Mouse (Mus musculus): ENCODE data around the gene Map7d1.

The Map7d1 gene

GRCm38 (mm10) chr4:126269292-126269691, 13.1 kb upstream of the Map7d1 start:
- no peak for DNase-seq (ENCODE audit: low read depth, low spot score)

- peak; percentile 99 for DNase-seq (ENCODE audit: low read depth, low spot score)
These were observed 6.1 kb upstream of the Map7d1 start, which contains the start of gene Trappc3 for GRCm38 (mm10) chr4:126262119-126262807. TSS of gene Trappc3 (plus strand) at chr4:126262325.

- no peak for DNase-seq (ENCODE audit: low read depth, low spot score)
These were observed 5.5 kb upstream of the Map7d1 start for GRCm38 (mm10) chr4:126261675-126262074.

- DNase-seq (ENCODE audit: low read depth, low spot score): no peak
These were observed 5.1 kb upstream of the Map7d1 start for GRCm38 (mm10) chr4:126261266-126261665.

GRCm38 (mm10) chr4:126260520-126261201, 4.5 kb upstream of the Map7d1 start:
- DNase-seq (ENCODE audit: low read depth, low spot score): peak; percentile 87

GRCm38 (mm10) chr4:126259523-126260160, 3.5 kb upstream of the Map7d1 start:
- DNase-seq (ENCODE audit: low read depth, low spot score): peak; percentile 79

GRCm38 (mm10) chr4:126259063-126259462, 2.9 kb upstream of the Map7d1 start:
- DNase-seq (ENCODE audit: low read depth, low spot score): no peak

GRCm38 (mm10) chr4:126256967-126257881, 1.1 kb upstream of the Map7d1 start:
- no peak for DNase-seq (ENCODE audit: low read depth, low spot score)

GRCm38 (mm10) chr4:126255113-126256001, 786 bp downstream of the Map7d1 start:
- DNase-seq (ENCODE audit: low read depth, low spot score): no peak

GRCm38 (mm10) chr4:126254315-126255112, 1.6 kb downstream of the Map7d1 start:
- DNase-seq (ENCODE audit: low read depth, low spot score): no peak

- DNase-seq (ENCODE audit: low read depth, low spot score): no peak
These were observed 2.4 kb downstream of the Map7d1 start for GRCm38 (mm10) chr4:126253637-126254272.

- DNase-seq (ENCODE audit: low read depth, low spot score): no peak
These were observed 3.5 kb downstream of the Map7d1 start for GRCm38 (mm10) chr4:126252411-126253237.

GRCm38 (mm10) chr4:126251655-126252254, 4.4 kb downstream of the Map7d1 start:
- peak; percentile 60 for DNase-seq (ENCODE audit: low read depth, low spot score)

GRCm38 (mm10) chr4:126250659-126251058, 5.5 kb downstream of the Map7d1 start:
- no peak for DNase-seq (ENCODE audit: low read depth, low spot score)

GRCm38 (mm10) chr4:126248261-126248868, 7.8 kb downstream of the Map7d1 start:
- DNase-seq (ENCODE audit: low read depth, low spot score): peak; percentile 97

GRCm38 (mm10) chr4:126246202-126246889, 9.8 kb downstream of the Map7d1 start:
- DNase-seq (ENCODE audit: low read depth, low spot score): no peak

- no peak for DNase-seq (ENCODE audit: low read depth, low spot score)
These were observed 13.6 kb downstream of the Map7d1 start for GRCm38 (mm10) chr4:126242510-126242909.

All from ZHBTc4 (cell line).